Mouse (Mus musculus) ES-E14 (cell line): ENCODE measurements around the gene Wdr3. TPM values are rescaled to one million over a fixed set of nuclear protein-coding genes. Genes with fewer than 3 reads are reported as not detected.
A peak's percentile ranks its signal among the peaks of the same experiment; 100 is the strongest.

Source experiments
- DNase-seq: peaks from one replicate; pipeline ENCODE4 v3.0.0-alpha.2; 2013; ENCODE audit warnings: low read depth, low spot score
- H3K27ac ChIP-seq: 2 replicates; pipeline ENCODE4 v1.5.1; 2012; ENCODE audit warnings: low read depth, mild to moderate bottlenecking, low read length, moderate library complexity, mixed read lengths; ENCODE audit not compliant: poor library complexity, insufficient read depth, severe bottlenecking
- H3K36me3 ChIP-seq: 2 replicates; pipeline ENCODE4 v1.6.1; 2012; ENCODE audit warnings: mild to moderate bottlenecking, low read length, moderate library complexity, mixed read lengths; ENCODE audit not compliant: control insufficient read depth, poor library complexity, insufficient read depth, severe bottlenecking
- H3K4me1 ChIP-seq, 2 experiments: fragments of 150-350 bp in 1 of 2; sonication (generic) in 1 of 2; 2 replicates each; pipeline ENCODE4 v1.6.1; 2012; ENCODE audit warnings: low read length in 2 of 2, mild to moderate bottlenecking in 1 of 2, mixed read lengths in 1 of 2; ENCODE audit not compliant: control insufficient read depth in 2 of 2, insufficient read depth in 2 of 2, poor library complexity in 1 of 2
- H3K4me3 ChIP-seq, 2 experiments: fragments of 150-350 bp in 1 of 2; sonication (generic) in 1 of 2; 2 replicates each; pipeline ENCODE4 v1.5.1; 2012; ENCODE audit warnings: low read length in 2 of 2, low read depth in 1 of 2, mild to moderate bottlenecking in 1 of 2, mixed read lengths in 1 of 2; ENCODE audit not compliant: insufficient read depth in 1 of 2, poor library complexity in 1 of 2, severe bottlenecking in 1 of 2
- H3K9ac ChIP-seq: 2 replicates; pipeline ENCODE4 v1.6.1; 2012; ENCODE audit warnings: low read depth, mild to moderate bottlenecking, low read length, mixed read lengths; ENCODE audit not compliant: poor library complexity, insufficient read depth, severe bottlenecking
- H3K9me3 ChIP-seq: fragments of 150-350 bp; sonication (generic); 2 replicates; pipeline ENCODE4 v1.6.1; 2012; ENCODE audit warnings: low read depth, mild to moderate bottlenecking, low read length; ENCODE audit not compliant: control insufficient read depth, insufficient read depth
- CHD2 ChIP-seq: IDR thresholded peaks from 2 replicates; pipeline ENCODE4 v1.6.1; 2014; ENCODE audit warnings: mild to moderate bottlenecking, low read depth, low read length, inconsistent platforms
- HCFC1 ChIP-seq: IDR thresholded peaks from 2 replicates; pipeline ENCODE4 v1.6.1; 2012; ENCODE audit warnings: low read length, inconsistent platforms, borderline replicate concordance; ENCODE audit not compliant: insufficient read depth
- MAFK ChIP-seq: IDR thresholded peaks from 2 replicates; pipeline ENCODE4 v1.6.1; 2014; ENCODE audit warnings: mild to moderate bottlenecking, low read depth, low read length, inconsistent platforms; ENCODE audit not compliant: insufficient read depth
- ZC3H11A ChIP-seq: IDR thresholded peaks from 2 replicates; pipeline ENCODE4 v1.6.1; 2012; ENCODE audit warnings: low read depth, mild to moderate bottlenecking, inconsistent platforms, low read length, borderline replicate concordance
- ZNF384 ChIP-seq: IDR thresholded peaks from 2 replicates; pipeline ENCODE4 v1.6.1; 2012; ENCODE audit warnings: low read depth, low read length, inconsistent platforms
- in situ Hi-C, 2 experiments: fragments of 600-800 bp; cut with MboI; formaldehyde crosslinking; loops; one replicate each; pipeline ENCODE4 v1.15.1; 2025; ENCODE audit warnings: low sequenced_read_pairs in 2 of 2, inconsistent platforms in 1 of 2; ENCODE audit not compliant: unreplicated experiment in 2 of 2
- total RNA-seq: library from RNA; depleted of rRNA; stranded (reverse); fragments of 300-350 nt; gene quantifications from 2 replicates; pipeline ENCODE4 v1.2.3, GENCODE M21; 2012

The Wdr3 gene
- total RNA-seq, 1 experiment, result 89.8 TPM

- in situ Hi-C loops, result loop anchor here (25.0 kb wide), 1 partner anchor 372 kb away; no protein-coding TSS in a partner anchor
- H3K9ac ChIP-seq, result no peak overlapping the region
- H3K4me3 ChIP-seq, result no peak overlapping the region
- H3K9me3 ChIP-seq, result no peaks in the 10 kb centered on the region
- H3K27ac ChIP-seq, result no peak overlapping the region
- no peak for TF ChIP-seq MAFK
- no peak for TF ChIP-seq ZNF384
- TF ChIP-seq CHD2, result no peak
- no peak for TF ChIP-seq ZC3H11A
- TF ChIP-seq HCFC1, result no peak
- H3K36me3 ChIP-seq, result no peaks in the 10 kb centered on the region
- H3K4me1 ChIP-seq, result no peaks in the 10 kb centered on the region
- no peak for DNase-seq
Observed at GRCm38 (mm10) chr3:100189861-100190260, 27.7 kb upstream of the Wdr3 start.

- Histone ChIP-seq H3K27ac (no peak overlapping the region), H3K4me1 (no peaks in the 10 kb centered on the region), H3K9me3 (no peaks in the 10 kb centered on the region), H3K36me3 (no peaks in the 10 kb centered on the region), H3K9ac (no peak overlapping the region), H3K4me3 (no peak overlapping the region)
- TF ChIP-seq ZC3H11A (peak; percentile 77), ZNF384 (no peak)
- in situ Hi-C loops, result loop anchor here (25.0 kb wide), 1 partner anchor 373 kb away; no protein-coding TSS in a partner anchor
- DNase-seq, result peak; percentile 65
Observed at GRCm38 (mm10) chr3:100189444-100189843, 27.2 kb upstream of the Wdr3 start.

GRCm38 (mm10) chr3:100180471-100180870 lies 18.3 kb upstream of the Wdr3 start:
- Histone ChIP-seq H3K4me3 (no peak overlapping the region), H3K9ac (no peak overlapping the region), H3K4me1 (no peaks in the 10 kb centered on the region), H3K9me3 (no peaks in the 10 kb centered on the region), H3K27ac (no peak overlapping the region), H3K36me3 (no peaks in the 10 kb centered on the region)
- in situ Hi-C loops, result loop anchor here (25.0 kb wide), 1 partner anchor 382 kb away; no protein-coding TSS in a partner anchor
- TF ChIP-seq CHD2 (no peak), MAFK (no peak), HCFC1 (no peak), ZNF384 (no peak), ZC3H11A (no peak)
- DNase-seq, result no peak

- Histone ChIP-seq H3K4me1 (no peaks in the 10 kb centered on the region), H3K4me3 (no peak overlapping the region), H3K9me3 (no peaks in the 10 kb centered on the region), H3K9ac (no peak overlapping the region), H3K27ac (no peak overlapping the region), H3K36me3 (no peaks in the 10 kb centered on the region)
- in situ Hi-C loops, result loop anchor here (25.0 kb wide), 1 partner anchor 386 kb away; no protein-coding TSS in a partner anchor
- DNase-seq, result no peak
- TF ChIP-seq CHD2, result no peak
Observed at GRCm38 (mm10) chr3:100176031-100176430, 13.8 kb upstream of the Wdr3 start.

- TF ChIP-seq CHD2 (no peak), MAFK (no peak)
- Histone ChIP-seq H3K9me3 (no peaks in the 10 kb centered on the region), H3K4me3 (no peak overlapping the region), H3K27ac (no peak overlapping the region), H3K36me3 (peaks cover 4% of the 10 kb centered on the region; the same call in 1 of the 2 replicates), H3K4me1 (peaks cover 0 to 3% of the 10 kb centered on the region in 2 experiments; a peak in 1 of 4 replicates), H3K9ac (no peak overlapping the region)
- DNase-seq, result no peak
- in situ Hi-C loops, result loop anchor here in 1 of 2 experiments (25.0 kb wide), 1 partner anchor 1422 kb away; no protein-coding TSS in a partner anchor
Observed at GRCm38 (mm10) chr3:100164991-100165390, 2.8 kb upstream of the Wdr3 start.
